Mouse (Mus musculus) lung, embryonic 16.5 days (tissue): ENCODE results near the gene Tmem135. TPM values are rescaled to one million over a fixed set of nuclear protein-coding genes. Genes with fewer than 3 reads are reported as not detected.

Experiments
- ATAC-seq: fragments of 200-750 bp; cut with Nextera tagmentation; 2 replicates; pipeline ENCODE4 v1.8.0; 2017; ENCODE audit warnings: low read depth, mild to moderate bottlenecking, moderate library complexity
- H3K27ac ChIP-seq: fragments of 300-500 bp; sonication (generic); 2 replicates; pipeline ENCODE4 v1.5.1; 2014; ENCODE audit warnings: mild to moderate bottlenecking, control low read depth, low read length
- H3K27me3 ChIP-seq: fragments of 300-500 bp; sonication (generic); 2 replicates; pipeline ENCODE4 v1.6.1; 2014; ENCODE audit warnings: low read depth, low read length, mixed read lengths; ENCODE audit not compliant: control insufficient read depth, insufficient read depth
- H3K36me3 ChIP-seq: fragments of 300-500 bp; sonication (generic); 2 replicates; pipeline ENCODE4 v1.6.1; 2014; ENCODE audit warnings: low read length; ENCODE audit not compliant: control insufficient read depth, insufficient read depth
- H3K4me1 ChIP-seq: fragments of 300-500 bp; sonication (generic); replicated peaks from 2 replicates; pipeline ENCODE4 v1.6.1; 2014; ENCODE audit warnings: low read length, mixed read lengths; ENCODE audit not compliant: control insufficient read depth, insufficient read depth
- H3K4me2 ChIP-seq: fragments of 300-500 bp; sonication (generic); 2 replicates; pipeline ENCODE4 v1.6.1; 2014; ENCODE audit warnings: low read depth, low read length, control low read depth
- H3K4me3 ChIP-seq: fragments of 300-500 bp; sonication (generic); 2 replicates; pipeline ENCODE4 v1.5.1; 2014; ENCODE audit warnings: mild to moderate bottlenecking, low read length, control low read depth
- H3K9ac ChIP-seq: fragments of 300-500 bp; sonication (generic); 2 replicates; pipeline ENCODE4 v1.6.1; 2014; ENCODE audit warnings: low read length, control low read depth
- H3K9me3 ChIP-seq: fragments of 300-500 bp; sonication (generic); 2 replicates; pipeline ENCODE4 v1.6.1; 2016; ENCODE audit warnings: low read length; ENCODE audit not compliant: control insufficient read depth
- WGBS: fragments of 180-500 bp; shearing (Covaris S2); extraction: QIAGEN DNeasy Blood & Tissue Kit; methylation state at CpG from one replicate; pipeline ENCODE4 v1.1.7; 2014; 5-methylcytosine and 5-hydroxymethylcytosine counted together
- polyA plus RNA-seq: library from polyadenylated mRNA; unstranded; fragments of >200 nt; fragmentation: Nextera tagmentation; extraction: Ambion mirVana; gene quantifications from 2 replicates; pipeline ENCODE4 v1.2.1, GENCODE M21; 2015

The Tmem135 gene
- polyA plus RNA-seq, 1 experiment from 2014 or later: 29.0 TPM

GRCm38 (mm10) chr7:89396386-89396785 is 7.6 kb downstream of the Tmem135 start:
- no peak overlapping the region for H3K27ac ChIP-seq
- no peak for ATAC-seq
- 75% methylated on average over 8 of the region's 8 CpGs for WGBS
- no peaks in the 10 kb centered on the region for H3K4me1 ChIP-seq
- H3K4me2 ChIP-seq: no peak overlapping the region
- H3K9ac ChIP-seq: no peak overlapping the region
- no peaks in the 10 kb centered on the region for H3K36me3 ChIP-seq
- H3K27me3 ChIP-seq: no peaks in the 10 kb centered on the region; the same call in 1 of the 2 replicates
- no peak overlapping the region for H3K4me3 ChIP-seq
- no peaks in the 10 kb centered on the region; the same call in 1 of the 2 replicates for H3K9me3 ChIP-seq

- ATAC-seq: no peak
- H3K36me3 ChIP-seq: no peaks in the 10 kb centered on the region
- H3K9me3 ChIP-seq: no peaks in the 10 kb centered on the region; the same call in 1 of the 2 replicates
- no peak overlapping the region for H3K27ac ChIP-seq
- H3K4me3 ChIP-seq: no peak overlapping the region
- H3K9ac ChIP-seq: no peak overlapping the region
- 72% methylated on average over 1 of the region's 1 CpGs for WGBS
- H3K4me2 ChIP-seq: no peak overlapping the region
- H3K4me1 ChIP-seq: no peaks in the 10 kb centered on the region
- no peaks in the 10 kb centered on the region; the same call in 1 of the 2 replicates for H3K27me3 ChIP-seq
Observed at GRCm38 (mm10) chr7:89395399-89395798, 8.6 kb downstream of the Tmem135 start.

- H3K4me1 ChIP-seq: peaks cover 5% of the 10 kb centered on the region; the same call in 1 of the 2 replicates
- WGBS: 93% methylated on average over 1 of the region's 1 CpGs
Observed at GRCm38 (mm10) chr7:89392825-89393224, 11.2 kb downstream of the Tmem135 start.

GRCm38 (mm10) chr7:89392388-89392787 is 11.6 kb downstream of the Tmem135 start:
- ATAC-seq: no peak
- no peak overlapping the region for H3K4me3 ChIP-seq
- no peaks in the 10 kb centered on the region for H3K27me3 ChIP-seq
- H3K27ac ChIP-seq: no peak overlapping the region
- H3K9ac ChIP-seq: no peak overlapping the region
- WGBS: 67% methylated on average over 4 of the region's 4 CpGs
- H3K4me1 ChIP-seq: peaks cover 5% of the 10 kb centered on the region; the same call in 1 of the 2 replicates
- no peaks in the 10 kb centered on the region; the same call in 1 of the 2 replicates for H3K9me3 ChIP-seq
- H3K36me3 ChIP-seq: no peaks in the 10 kb centered on the region
- H3K4me2 ChIP-seq: no peak overlapping the region

More at GRCm38 (mm10) chr7:89392825-89393224, 11.2 kb downstream of the Tmem135 start:
- no peak overlapping the region for H3K27ac ChIP-seq
- no peak overlapping the region for H3K4me3 ChIP-seq
- H3K4me2 ChIP-seq: no peak overlapping the region
- H3K9ac ChIP-seq: no peak overlapping the region
- no peak for ATAC-seq
- no peaks in the 10 kb centered on the region for H3K27me3 ChIP-seq
- H3K9me3 ChIP-seq: no peaks in the 10 kb centered on the region; the same call in 1 of the 2 replicates
- no peaks in the 10 kb centered on the region for H3K36me3 ChIP-seq

- ATAC-seq: peak; percentile 31; the same call in 1 of the 2 replicates
- no peak overlapping the region for H3K4me2 ChIP-seq
- WGBS: 47% methylated on average over 4 of the region's 4 CpGs
- H3K27ac ChIP-seq: no peak overlapping the region
- no peaks in the 10 kb centered on the region; the same call in 1 of the 2 replicates for H3K9me3 ChIP-seq
- H3K9ac ChIP-seq: no peak overlapping the region
- no peaks in the 10 kb centered on the region for H3K36me3 ChIP-seq
- H3K4me3 ChIP-seq: no peak overlapping the region
- H3K27me3 ChIP-seq: no peaks in the 10 kb centered on the region
- H3K4me1 ChIP-seq: peaks cover 5% of the 10 kb centered on the region; the same call in 1 of the 2 replicates
Observed at GRCm38 (mm10) chr7:89391831-89392230, 12.2 kb downstream of the Tmem135 start.

- Histone ChIP-seq H3K4me2 (no peak overlapping the region), H3K4me1 (peaks cover 8% of the 10 kb centered on the region), H3K27ac (no peak overlapping the region), H3K9ac (no peak overlapping the region), H3K36me3 (no peaks in the 10 kb centered on the region), H3K27me3 (no peaks in the 10 kb centered on the region), H3K9me3 (no peaks in the 10 kb centered on the region; the same call in 1 of the 2 replicates), H3K4me3 (no peak overlapping the region)
- ATAC-seq: no peak
- WGBS: 79% methylated on average over 3 of the region's 3 CpGs
Observed at GRCm38 (mm10) chr7:89391281-89391680, 12.7 kb downstream of the Tmem135 start.

GRCm38 (mm10) chr7:89390660-89391059 is 13.4 kb downstream of the Tmem135 start:
- Histone ChIP-seq H3K27ac (no peak overlapping the region), H3K36me3 (no peaks in the 10 kb centered on the region), H3K4me2 (no peak overlapping the region), H3K9ac (no peak overlapping the region), H3K27me3 (no peaks in the 10 kb centered on the region), H3K4me1 (peaks cover 13% of the 10 kb centered on the region), H3K4me3 (no peak overlapping the region), H3K9me3 (no peaks in the 10 kb centered on the region; the same call in 1 of the 2 replicates)
- no peak for ATAC-seq
- WGBS: 58% methylated on average over 2 of the region's 2 CpGs

GRCm38 (mm10) chr7:89388981-89389380 is 15.0 kb downstream of the Tmem135 start:
- H3K9ac ChIP-seq: no peak overlapping the region
- peaks cover 15% of the 10 kb centered on the region for H3K4me1 ChIP-seq
- no peak overlapping the region for H3K4me2 ChIP-seq
- no peaks in the 10 kb centered on the region for H3K36me3 ChIP-seq
- no peak overlapping the region for H3K27ac ChIP-seq
- H3K9me3 ChIP-seq: no peaks in the 10 kb centered on the region
- 56% methylated on average over 3 of the region's 3 CpGs for WGBS
- no peaks in the 10 kb centered on the region for H3K27me3 ChIP-seq
- ATAC-seq: no peak
- H3K4me3 ChIP-seq: no peak overlapping the region

- Histone ChIP-seq H3K4me1 (peaks cover 12% of the 10 kb centered on the region), H3K27ac (no peak overlapping the region), H3K9me3 (no peaks in the 10 kb centered on the region), H3K36me3 (no peaks in the 10 kb centered on the region), H3K27me3 (no peaks in the 10 kb centered on the region), H3K4me2 (no peak overlapping the region), H3K9ac (no peak overlapping the region), H3K4me3 (no peak overlapping the region)
- 91% methylated on average over 3 of the region's 3 CpGs for WGBS
- ATAC-seq: no peak
Observed at GRCm38 (mm10) chr7:89382892-89383291, 21.1 kb downstream of the Tmem135 start.
